Mouse (Mus musculus) stomach, embryonic 16.5 days (tissue): ENCODE data around the gene Frrs1l. TPM values are rescaled to one million over a fixed set of nuclear protein-coding genes. Genes with fewer than 3 reads are reported as not detected.

Experiments used
- ATAC-seq: fragments of 200-750 bp; cut with Nextera tagmentation; 2 replicates; pipeline ENCODE4 v1.8.0; 2017; ENCODE audit warnings: moderate number of reproducible peaks, moderate TSS enrichment; ENCODE audit not compliant: insufficient read depth, low FRiP score
- H3K27ac ChIP-seq: fragments of 300-500 bp; sonication (generic); 2 replicates; pipeline ENCODE4 v1.5.1; 2014; ENCODE audit warnings: low read length
- H3K27me3 ChIP-seq: fragments of 300-500 bp; sonication (generic); 2 replicates; pipeline ENCODE4 v1.6.1; 2014; ENCODE audit warnings: low read length, control low read depth, mixed read lengths; ENCODE audit not compliant: control insufficient read depth, insufficient read depth
- H3K36me3 ChIP-seq: fragments of 300-500 bp; sonication (generic); 2 replicates; pipeline ENCODE4 v1.6.1; 2014; ENCODE audit warnings: low read length; ENCODE audit not compliant: control insufficient read depth, insufficient read depth
- H3K4me1 ChIP-seq: fragments of 300-500 bp; sonication (generic); 2 replicates; pipeline ENCODE4 v1.6.1; 2014; ENCODE audit warnings: low read length, control low read depth, mixed read lengths; ENCODE audit not compliant: control insufficient read depth, insufficient read depth
- H3K4me2 ChIP-seq: fragments of 300-500 bp; sonication (generic); 2 replicates; pipeline ENCODE4 v1.6.1; 2014; ENCODE audit warnings: low read depth, low read length, mixed read lengths
- H3K4me3 ChIP-seq: fragments of 300-500 bp; sonication (generic); replicated peaks from 2 replicates; pipeline ENCODE4 v1.5.1; 2014; ENCODE audit warnings: mild to moderate bottlenecking, low read length
- H3K9ac ChIP-seq: fragments of 300-500 bp; sonication (generic); 2 replicates; pipeline ENCODE4 v1.6.1; 2014; ENCODE audit warnings: low read length
- H3K9me3 ChIP-seq: fragments of 300-500 bp; sonication (generic); replicated peaks from 2 replicates; pipeline ENCODE4 v1.6.1; 2016; ENCODE audit warnings: low read length, control low read depth; ENCODE audit not compliant: control insufficient read depth
- WGBS: fragments of 180-500 bp; shearing (Covaris S2); extraction: QIAGEN DNeasy Blood & Tissue Kit; methylation state at CpG from one replicate; pipeline ENCODE4 v1.1.7; 2014; 5-methylcytosine and 5-hydroxymethylcytosine counted together
- polyA plus RNA-seq: library from polyadenylated mRNA; unstranded; fragments of >200 nt; fragmentation: Nextera tagmentation; extraction: Ambion mirVana; gene quantifications from 2 replicates; pipeline ENCODE4 v1.2.1, GENCODE M21; 2015

The Frrs1l gene
- polyA plus RNA-seq, 1 experiment from 2014 or later: 0.71 TPM

DNA sequence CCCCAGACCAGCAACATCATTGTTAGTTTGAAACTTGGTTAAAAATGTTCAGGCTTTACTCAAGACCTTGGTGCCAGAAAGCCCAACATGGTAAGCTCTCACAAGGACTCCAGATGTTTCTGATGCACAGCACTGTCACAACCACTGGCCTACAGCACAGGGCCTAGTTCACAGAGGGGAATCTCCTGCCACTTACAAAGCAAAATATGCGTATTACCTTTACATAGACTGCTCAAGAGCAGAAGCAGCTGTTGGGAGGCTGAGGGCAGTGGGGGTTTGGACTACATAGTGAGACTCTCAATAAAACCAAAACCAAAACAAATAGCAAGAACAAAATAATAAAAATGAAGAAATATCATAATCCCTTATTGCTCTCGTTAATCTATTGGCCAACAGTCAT lies 11.2 kb upstream of the Frrs1l start:
- H3K9ac ChIP-seq: no peak overlapping the region
- H3K4me1 ChIP-seq: peaks cover 6% of the 10 kb centered on the region
- ATAC-seq: no peak
- WGBS: 83% methylated on average over 2 of the region's 2 CpGs
- no peaks in the 10 kb centered on the region for H3K27me3 ChIP-seq
- H3K27ac ChIP-seq: no peak overlapping the region
- H3K4me2 ChIP-seq: no peak overlapping the region
- no peak overlapping the region for H3K4me3 ChIP-seq
- no peaks in the 10 kb centered on the region for H3K36me3 ChIP-seq
- no peaks in the 10 kb centered on the region for H3K9me3 ChIP-seq

DNA sequence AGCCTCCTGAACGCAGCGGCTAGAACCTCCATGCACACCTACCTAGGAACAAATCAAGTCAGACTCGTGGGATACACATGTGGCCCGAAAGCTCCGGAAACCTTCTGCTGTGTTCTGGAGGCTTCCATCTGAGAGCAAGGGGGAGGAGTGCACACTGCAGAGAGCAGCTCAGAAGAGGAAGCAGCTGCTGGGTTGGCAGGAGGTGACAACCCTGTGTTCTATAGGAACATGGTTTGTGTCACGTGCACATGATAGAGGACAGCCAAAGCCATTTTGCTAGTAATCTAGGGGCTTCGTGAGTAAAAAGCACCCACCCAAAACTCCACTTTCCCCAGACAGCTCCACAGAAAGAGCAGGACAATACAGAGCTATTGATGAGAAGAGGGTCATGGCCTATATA lies 3.1 kb upstream of the Frrs1l start:
- peaks cover 22% of the 10 kb centered on the region for H3K27me3 ChIP-seq
- 74% methylated on average over 7 of the region's 7 CpGs for WGBS
- no peak overlapping the region for H3K9ac ChIP-seq
- H3K9me3 ChIP-seq: 0 out of 2 replicates have a peak, but pooled peaks cover 4% of the 10 kb centered on the region
- H3K4me3 ChIP-seq: no peak overlapping the region
- H3K4me2 ChIP-seq: no peak overlapping the region
- no peaks in the 10 kb centered on the region for H3K4me1 ChIP-seq
- no peak overlapping the region for H3K27ac ChIP-seq
- no peaks in the 10 kb centered on the region for H3K36me3 ChIP-seq
- ATAC-seq: no peak

DNA sequence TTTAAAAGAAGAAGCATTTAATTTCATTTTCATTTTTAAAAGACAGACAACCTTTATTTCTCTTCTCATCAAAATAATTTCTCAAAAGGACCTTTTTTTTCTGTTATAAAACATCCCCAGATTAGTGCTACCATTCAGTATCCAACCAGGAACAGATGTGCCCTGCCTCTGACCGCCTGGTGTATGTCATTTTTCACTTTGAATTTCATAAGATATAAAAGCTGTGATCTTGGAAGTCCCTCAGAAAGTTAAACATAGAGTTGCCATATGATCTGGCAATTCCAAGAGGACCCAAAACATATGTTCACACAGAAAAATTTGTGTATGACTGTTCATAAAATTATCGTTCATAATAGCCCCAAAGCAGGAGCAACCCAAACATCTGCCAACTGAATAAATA lies 1.8 kb upstream of the Frrs1l start:
- 56% methylated on average over 2 of the region's 2 CpGs for WGBS
- H3K4me3 ChIP-seq: no peak overlapping the region
- no peaks in the 10 kb centered on the region for H3K36me3 ChIP-seq
- no peak for ATAC-seq
- H3K9me3 ChIP-seq: 0 out of 2 replicates have a peak, but pooled peaks cover 7% of the 10 kb centered on the region
- peaks cover 22% of the 10 kb centered on the region for H3K27me3 ChIP-seq
- H3K9ac ChIP-seq: no peak overlapping the region
- no peaks in the 10 kb centered on the region for H3K4me1 ChIP-seq
- H3K4me2 ChIP-seq: no peak overlapping the region
- H3K27ac ChIP-seq: no peak overlapping the region

GRCm38 (mm10) chr4:56989431-56990214 lies 568 bp downstream of the Frrs1l start:
- Histone ChIP-seq H3K9me3 (0 out of 2 replicates have a peak, but pooled peaks cover 7% of the 10 kb centered on the region), H3K27me3 (peaks cover 22% of the 10 kb centered on the region), H3K4me2 (peak overlapping the region; percentile 97), H3K4me1 (no peaks in the 10 kb centered on the region), H3K36me3 (no peaks in the 10 kb centered on the region), H3K4me3 (peak overlapping the region; percentile 63), H3K27ac (no peak overlapping the region), H3K9ac (peak overlapping the region; percentile 76)
- ATAC-seq: peak; percentile 21; the same call in 1 of the 2 replicates
- WGBS: 5% methylated on average over 45 of the region's 45 CpGs

DNA sequence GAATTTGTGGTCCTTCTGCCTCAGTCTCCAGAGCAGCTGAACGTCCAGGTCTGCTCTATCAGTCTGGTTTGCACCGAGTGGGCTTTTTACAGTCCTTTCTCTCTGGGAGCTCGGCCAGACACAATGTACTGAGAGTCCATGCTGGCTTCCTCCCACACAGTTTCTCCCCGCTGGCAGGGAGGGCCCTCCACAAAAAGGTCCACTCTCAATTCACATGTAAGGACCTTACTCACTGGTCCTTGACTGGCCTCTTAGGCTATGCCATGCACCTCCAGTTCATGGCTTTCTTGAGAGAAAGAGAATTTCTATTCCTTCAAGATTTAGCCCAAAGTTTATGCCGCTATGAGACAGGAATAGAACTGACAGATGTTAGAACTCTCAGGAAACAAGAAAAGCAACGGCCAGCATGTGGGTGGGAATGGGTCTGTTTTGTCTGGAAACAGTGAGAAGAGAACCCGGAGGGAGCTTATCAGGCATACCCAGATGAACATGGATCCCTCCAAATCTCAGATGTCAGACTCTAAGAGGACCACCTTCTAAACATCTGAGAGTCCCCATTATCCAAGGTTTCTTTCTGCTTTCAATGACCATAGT lies 24.5 kb downstream of the Frrs1l start:
- no peaks in the 10 kb centered on the region for H3K27me3 ChIP-seq
- WGBS: 70% methylated on average over 7 of the region's 7 CpGs
- no peak for ATAC-seq
- H3K36me3 ChIP-seq: no peaks in the 10 kb centered on the region
- H3K4me1 ChIP-seq: no peaks in the 10 kb centered on the region
- no peak overlapping the region for H3K27ac ChIP-seq
- no peaks in the 10 kb centered on the region for H3K9me3 ChIP-seq
- H3K9ac ChIP-seq: no peak overlapping the region
- no peak overlapping the region for H3K4me3 ChIP-seq
- no peak overlapping the region for H3K4me2 ChIP-seq

- no peak overlapping the region for H3K4me2 ChIP-seq
- no peak overlapping the region for H3K4me3 ChIP-seq
- H3K27me3 ChIP-seq: no peaks in the 10 kb centered on the region
- WGBS: 77% methylated on average over 6 of the region's 6 CpGs
- ATAC-seq: no peak
- no peaks in the 10 kb centered on the region for H3K36me3 ChIP-seq
- no peaks in the 10 kb centered on the region for H3K9me3 ChIP-seq
- H3K4me1 ChIP-seq: no peaks in the 10 kb centered on the region
- H3K27ac ChIP-seq: no peak overlapping the region
- no peak overlapping the region for H3K9ac ChIP-seq
Observed at GRCm38 (mm10) chr4:56963687-56964086, 26.5 kb downstream of the Frrs1l start.

- Histone ChIP-seq H3K27ac (no peak overlapping the region), H3K4me1 (no peaks in the 10 kb centered on the region), H3K4me2 (no peak overlapping the region), H3K27me3 (no peaks in the 10 kb centered on the region), H3K4me3 (no peak overlapping the region), H3K9ac (no peak overlapping the region), H3K36me3 (no peaks in the 10 kb centered on the region), H3K9me3 (no peaks in the 10 kb centered on the region)
- 76% methylated on average over 12 of the region's 12 CpGs for WGBS
- no peak for ATAC-seq
Observed at GRCm38 (mm10) chr4:56961320-56961925, 28.8 kb downstream of the Frrs1l start.

- no peaks in the 10 kb centered on the region for H3K4me1 ChIP-seq
- no peaks in the 10 kb centered on the region for H3K36me3 ChIP-seq
- no peak overlapping the region for H3K4me2 ChIP-seq
- peak; percentile 73; the same call in 1 of the 2 replicates for ATAC-seq
- H3K27me3 ChIP-seq: no peaks in the 10 kb centered on the region
- no peak overlapping the region for H3K27ac ChIP-seq
- no peak overlapping the region for H3K4me3 ChIP-seq
- no peaks in the 10 kb centered on the region for H3K9me3 ChIP-seq
- 38% methylated on average over 9 of the region's 9 CpGs for WGBS
- no peak overlapping the region for H3K9ac ChIP-seq
Observed at GRCm38 (mm10) chr4:56957518-56957917, 32.7 kb downstream of the Frrs1l start.

DNA sequence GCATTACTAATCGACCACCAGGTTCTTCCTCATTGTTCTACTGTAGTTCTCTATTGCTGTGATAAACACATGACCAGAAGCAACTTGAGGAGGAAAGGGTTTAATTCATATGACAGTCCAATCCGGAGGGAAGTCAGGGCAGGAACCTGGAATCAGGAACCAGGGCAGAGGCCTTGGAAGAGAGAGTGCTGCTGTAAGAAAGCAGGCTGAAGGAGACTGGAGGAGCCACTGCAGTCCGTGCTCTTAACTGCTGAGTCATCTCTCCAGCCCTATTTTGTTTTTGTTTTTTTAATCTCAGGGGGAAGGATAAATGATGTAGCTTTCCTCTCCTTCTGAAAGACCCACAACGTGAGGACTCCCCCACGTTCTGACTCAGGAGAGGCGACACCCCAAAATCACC lies 37.0 kb downstream of the Frrs1l start:
- Histone ChIP-seq H3K27me3 (no peaks in the 10 kb centered on the region), H3K4me3 (no peak overlapping the region), H3K9ac (no peak overlapping the region), H3K27ac (no peak overlapping the region), H3K4me1 (no peaks in the 10 kb centered on the region), H3K36me3 (no peaks in the 10 kb centered on the region), H3K4me2 (no peak overlapping the region), H3K9me3 (no peaks in the 10 kb centered on the region)
- ATAC-seq: no peak
- WGBS: 62% methylated on average over 6 of the region's 6 CpGs
